Mouse (Mus musculus): ENCODE results near the gene Bpi.
A peak's percentile ranks its signal among the peaks of the same experiment; 100 is the strongest.

- TF ChIP-seq POLR2A (IDR thresholded peaks at IDR 0.05; ENCODE audit: control insufficient read depth, extremely low read depth, insufficient read depth, low read length, poor library complexity) = no peak
- peak; percentile 78; the same call in 1 of the 2 replicates for TF ChIP-seq CTCF (IDR thresholded peaks at IDR 0.05; ENCODE audit: borderline replicate concordance, control insufficient read depth, extremely low read depth, insufficient read depth, low read length, poor library complexity)
Observed at GRCm38 (mm10) chr2:158317026-158317425, 59.1 kb downstream of the Bpi start.
